Mouse (Mus musculus): ENCODE results near the gene Evpl. TPM values are rescaled to one million over a fixed set of nuclear protein-coding genes. Genes with fewer than 3 reads are reported as not detected.
A peak's percentile ranks its signal among the peaks of the same experiment; 100 is the strongest.

The Evpl gene
- polyA plus RNA-seq, 1 experiment = 0.96 TPM

DNA sequence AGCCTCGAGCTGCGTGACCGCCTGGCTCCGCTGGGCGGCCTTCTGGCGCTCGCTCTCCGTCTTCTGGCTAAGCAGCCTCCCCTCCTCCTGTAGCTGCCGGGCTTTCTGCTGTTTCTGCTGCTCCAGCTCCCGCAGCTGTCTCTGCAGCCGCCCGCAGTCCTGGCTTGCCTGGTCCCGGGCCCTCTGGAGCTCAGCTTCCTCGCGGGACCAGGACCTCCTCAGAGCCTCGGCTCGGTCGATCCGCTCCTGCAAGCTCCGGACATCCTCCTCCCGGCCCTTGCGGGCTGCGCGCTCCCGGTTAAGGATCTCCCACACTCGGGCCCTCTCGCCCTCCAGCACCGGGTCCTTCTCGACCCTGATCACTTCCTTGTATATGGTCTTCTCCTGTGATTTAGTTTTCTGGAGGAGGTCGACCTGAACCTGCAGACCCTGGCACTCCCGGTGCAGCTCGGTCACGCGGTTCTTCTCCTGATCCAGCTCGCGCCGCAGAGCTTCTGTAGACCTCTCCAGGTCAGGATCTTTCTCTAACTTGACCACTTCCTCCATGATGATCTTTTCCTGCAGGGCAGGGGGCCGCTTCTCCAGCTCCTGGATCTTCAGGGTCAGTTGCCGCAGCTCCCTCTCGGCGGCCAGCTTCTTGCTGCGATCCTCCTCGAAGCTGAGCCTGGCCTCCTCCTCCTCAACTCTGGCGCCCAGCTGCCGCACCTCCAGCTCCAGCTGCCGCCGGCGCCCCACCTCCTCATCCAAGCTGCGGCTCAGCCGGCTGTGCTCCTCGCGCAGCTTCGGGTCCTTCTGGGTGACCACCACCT lies 15.7 kb downstream of the Evpl start:
- DNase-seq (ENCODE audit: low read depth) = peak; percentile 32
- TF ChIP-seq CTCF (IDR thresholded peaks at IDR 0.05; ENCODE audit: borderline replicate concordance, extremely low read depth, insufficient read depth, insufficient read length) (0 out of 2 replicates have a peak, but pooled peaks have one; percentile 4), POLR2A (IDR thresholded peaks at IDR 0.05; ENCODE audit: borderline replicate concordance, extremely low read depth, insufficient read depth, insufficient read length, poor library complexity, severe bottlenecking) (no peak)

DNA sequence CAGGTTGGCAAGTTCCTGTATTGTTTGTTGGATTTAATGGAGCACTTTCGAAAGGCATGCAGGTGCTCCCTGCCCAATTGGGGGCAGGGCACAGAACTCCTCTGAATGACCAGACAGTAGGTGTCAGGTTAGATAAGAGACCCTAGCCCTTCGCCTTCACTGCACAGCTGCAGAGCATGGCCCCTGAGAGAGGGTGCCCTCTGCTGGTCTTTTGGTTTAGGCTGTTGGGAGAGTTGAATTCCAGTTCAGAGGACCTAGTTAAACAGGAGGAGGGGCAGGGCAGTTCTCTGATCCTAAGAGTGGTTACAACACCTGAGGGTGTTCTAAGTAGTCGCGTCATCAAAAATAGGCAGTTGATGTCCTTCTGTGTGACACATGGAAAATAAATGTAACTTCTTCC lies 18.0 kb downstream of the Evpl start:
- TF ChIP-seq CTCF (IDR thresholded peaks at IDR 0.05; ENCODE audit: borderline replicate concordance, extremely low read depth, insufficient read depth, insufficient read length) (peak; percentile 75), POLR2A (IDR thresholded peaks at IDR 0.05; ENCODE audit: borderline replicate concordance, extremely low read depth, insufficient read depth, insufficient read length, poor library complexity, severe bottlenecking) (no peak)
- peak; percentile 71 for DNase-seq (ENCODE audit: low read depth)

DNA sequence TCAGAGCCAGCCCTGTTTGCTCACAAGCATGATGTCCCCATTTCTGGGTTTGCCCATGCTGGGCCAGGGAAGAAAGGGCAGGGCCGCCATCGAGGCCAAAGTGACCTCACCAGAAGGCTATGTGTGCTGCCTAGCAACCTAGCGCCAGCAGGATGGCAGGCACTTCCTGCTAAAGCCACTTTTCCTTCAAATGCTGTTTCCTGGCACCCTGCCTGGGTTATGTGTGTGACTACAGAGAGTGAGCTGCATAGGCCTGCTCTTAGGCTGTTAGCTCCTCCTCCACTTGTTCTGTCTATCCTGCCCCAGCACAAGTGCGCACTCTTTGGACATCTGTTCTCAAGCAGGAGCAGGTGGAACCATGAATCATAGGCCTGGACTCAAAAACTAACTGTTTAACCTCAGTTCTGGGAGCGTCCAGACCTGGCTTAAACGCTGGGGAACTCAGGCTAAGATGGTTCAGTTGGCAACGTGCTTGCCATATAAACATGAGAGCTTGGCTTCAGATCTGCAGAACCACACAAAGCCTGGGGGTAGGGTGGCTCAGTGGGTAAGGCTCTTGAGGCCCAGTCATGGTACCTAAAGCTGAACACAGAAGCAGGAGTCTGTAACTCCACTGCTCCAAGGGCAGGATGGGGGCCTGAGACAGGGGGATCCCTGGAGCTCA lies 19.0 kb downstream of the Evpl start:
- TF ChIP-seq POLR2A (IDR thresholded peaks at IDR 0.05; ENCODE audit: borderline replicate concordance, extremely low read depth, insufficient read depth, insufficient read length, poor library complexity, severe bottlenecking) (no peak), CTCF (IDR thresholded peaks at IDR 0.05; ENCODE audit: borderline replicate concordance, extremely low read depth, insufficient read depth, insufficient read length) (no peak)
- DNase-seq (ENCODE audit: low read depth) = peak; percentile 95

DNA sequence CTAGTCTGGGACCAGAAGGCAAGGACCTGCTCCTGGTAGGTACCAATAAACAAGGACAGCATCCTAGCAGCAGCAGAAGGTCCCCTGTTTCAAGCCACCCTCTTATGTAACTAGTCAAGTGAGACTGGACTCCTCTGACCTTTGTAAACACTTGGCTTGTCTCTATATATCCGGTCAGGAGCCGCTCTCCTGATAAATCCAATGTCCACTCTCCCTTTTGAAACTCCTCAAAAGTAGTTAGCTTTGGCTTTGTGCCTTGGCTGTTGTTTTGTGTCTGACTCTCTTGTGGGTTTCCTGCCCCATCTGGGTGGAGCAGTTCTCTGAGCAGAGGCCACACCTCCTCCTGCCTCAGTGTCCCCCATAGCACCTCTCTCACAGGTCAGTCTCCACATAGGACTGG lies 19.6 kb downstream of the Evpl start:
- TF ChIP-seq POLR2A (IDR thresholded peaks at IDR 0.05; ENCODE audit: borderline replicate concordance, extremely low read depth, insufficient read depth, insufficient read length, poor library complexity, severe bottlenecking) = no peak
- no peak for DNase-seq (ENCODE audit: low read depth)

DNA sequence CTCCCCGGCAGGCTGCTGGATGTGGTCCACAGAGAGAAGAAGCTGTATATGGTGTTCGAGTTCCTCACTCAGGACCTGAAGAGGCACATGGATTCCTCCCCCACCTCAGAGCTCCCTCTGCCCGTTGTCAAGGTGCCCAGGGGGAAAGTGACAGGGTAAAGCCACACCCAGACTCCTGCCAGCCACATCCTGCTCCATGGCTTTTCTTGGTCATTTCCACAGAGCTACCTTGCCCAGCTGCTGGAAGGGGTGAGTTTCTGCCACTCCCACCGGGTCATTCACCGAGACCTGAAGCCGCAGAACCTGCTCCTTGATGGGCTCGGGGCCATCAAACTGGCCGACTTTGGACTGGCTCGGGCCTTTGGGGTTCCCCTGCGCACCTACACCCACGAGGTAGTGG lies 21.3 kb downstream of the Evpl start:
- TF ChIP-seq CTCF (IDR thresholded peaks at IDR 0.05; ENCODE audit: borderline replicate concordance, extremely low read depth, insufficient read depth, insufficient read length) (no peak), POLR2A (IDR thresholded peaks at IDR 0.05; ENCODE audit: borderline replicate concordance, extremely low read depth, insufficient read depth, insufficient read length, poor library complexity, severe bottlenecking) (no peak)
- DNase-seq (ENCODE audit: low read depth) = no peak

DNA sequence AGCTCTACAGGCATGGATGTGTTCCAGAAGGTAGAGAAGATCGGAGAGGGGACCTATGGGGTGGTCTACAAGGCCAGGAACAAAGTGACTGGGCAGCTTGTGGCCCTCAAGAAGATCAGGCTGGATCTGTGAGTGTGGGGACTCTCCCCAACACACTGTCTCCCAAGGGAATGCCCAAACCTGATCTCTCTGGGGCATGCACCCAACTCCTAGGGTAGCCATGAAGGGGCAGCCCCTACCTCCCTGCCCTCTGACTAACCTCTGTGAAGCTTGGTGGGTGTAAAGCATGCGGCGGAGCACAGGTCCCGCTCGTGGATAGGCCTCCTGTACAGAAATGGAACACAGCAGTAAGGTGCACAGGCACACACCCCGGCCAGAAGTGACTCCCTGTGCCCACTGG lies 21.9 kb downstream of the Evpl start:
- no peak for DNase-seq (ENCODE audit: low read depth)
- no peak for TF ChIP-seq POLR2A (IDR thresholded peaks at IDR 0.05; ENCODE audit: borderline replicate concordance, extremely low read depth, insufficient read depth, insufficient read length, poor library complexity, severe bottlenecking)
- no peak for TF ChIP-seq CTCF (IDR thresholded peaks at IDR 0.05; ENCODE audit: borderline replicate concordance, extremely low read depth, insufficient read depth, insufficient read length)

DNA sequence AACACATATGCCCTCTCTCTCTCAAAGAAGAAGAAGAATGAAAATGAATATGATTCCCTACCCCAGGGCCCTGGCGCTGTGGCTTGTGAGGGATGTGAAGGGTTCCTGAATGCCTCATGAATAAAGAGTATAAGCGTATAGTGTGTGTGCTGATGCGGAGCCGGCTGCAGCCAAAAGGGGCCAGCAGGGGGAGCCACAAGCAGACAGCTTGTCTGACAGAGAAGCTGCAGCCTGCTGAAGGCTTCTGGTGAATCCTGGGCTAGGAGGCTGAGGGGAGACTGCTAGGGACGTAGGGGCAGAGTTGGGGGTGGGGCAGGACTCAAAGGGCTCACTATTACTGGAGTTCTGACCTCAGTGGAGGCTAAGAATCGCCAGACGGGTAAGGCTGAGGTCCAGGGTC lies 22.7 kb downstream of the Evpl start:
- no peak for DNase-seq (ENCODE audit: low read depth)
- TF ChIP-seq POLR2A (IDR thresholded peaks at IDR 0.05; ENCODE audit: borderline replicate concordance, extremely low read depth, insufficient read depth, insufficient read length, poor library complexity, severe bottlenecking) (no peak), CTCF (IDR thresholded peaks at IDR 0.05; ENCODE audit: borderline replicate concordance, extremely low read depth, insufficient read depth, insufficient read length) (peak; percentile 32; the same call in 1 of the 2 replicates)

DNA sequence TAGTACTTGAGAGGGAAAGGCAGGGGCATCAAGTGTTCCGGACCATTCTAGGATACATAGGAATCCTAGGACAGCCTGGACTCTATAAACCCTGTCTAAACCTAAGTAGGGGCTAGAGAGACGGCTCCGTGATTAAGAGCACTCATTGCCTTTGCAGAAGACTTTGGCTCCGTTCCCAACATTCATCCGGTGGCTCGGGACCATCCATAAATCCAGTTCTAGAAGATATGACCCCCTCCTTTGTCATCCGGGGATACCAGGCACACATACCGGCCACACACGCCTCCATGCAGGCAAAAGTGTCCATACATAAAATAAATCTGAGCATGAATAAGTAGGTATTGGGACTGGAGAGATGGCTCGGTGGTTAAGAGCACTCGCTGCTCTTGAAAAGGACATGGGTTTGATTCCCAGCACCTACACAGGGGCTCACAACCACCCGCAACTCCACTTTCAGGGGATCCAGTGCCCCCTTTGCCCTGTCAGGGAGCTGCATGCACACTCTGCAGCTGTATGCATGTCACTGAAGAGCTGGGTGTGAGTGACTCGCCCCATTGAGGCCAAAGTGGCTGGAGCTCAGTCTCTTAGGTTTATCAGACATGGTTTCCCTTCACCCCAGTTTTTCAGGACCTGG lies 23.9 kb downstream of the Evpl start:
- no peak for TF ChIP-seq POLR2A (IDR thresholded peaks at IDR 0.05; ENCODE audit: borderline replicate concordance, extremely low read depth, insufficient read depth, insufficient read length, poor library complexity, severe bottlenecking)
- no peak for TF ChIP-seq CTCF (IDR thresholded peaks at IDR 0.05; ENCODE audit: borderline replicate concordance, extremely low read depth, insufficient read depth, insufficient read length)
- no peak for DNase-seq (ENCODE audit: low read depth)

DNA sequence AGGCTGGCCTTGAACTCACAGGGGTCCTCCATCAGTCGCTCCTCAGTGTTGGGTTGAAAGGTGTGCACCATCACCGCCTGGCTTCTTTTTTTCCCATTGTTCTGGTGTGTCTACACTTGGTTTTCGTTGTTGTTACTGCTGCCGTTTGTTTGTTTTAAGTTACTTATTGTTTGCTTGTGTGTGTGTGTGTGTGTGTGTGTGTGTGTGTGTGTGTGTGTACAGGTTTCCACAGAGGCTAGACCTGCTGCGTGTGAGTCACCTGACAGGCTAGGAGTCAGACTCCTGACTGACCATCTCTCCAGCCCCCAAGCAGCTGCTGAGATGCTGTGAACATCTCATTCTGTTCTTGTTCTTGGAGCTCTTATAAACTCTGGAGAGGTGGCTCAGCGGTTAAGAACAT lies 25.0 kb downstream of the Evpl start:
- no peak for TF ChIP-seq POLR2A (IDR thresholded peaks at IDR 0.05; ENCODE audit: borderline replicate concordance, extremely low read depth, insufficient read depth, insufficient read length, poor library complexity, severe bottlenecking)
- no peak for TF ChIP-seq CTCF (IDR thresholded peaks at IDR 0.05; ENCODE audit: borderline replicate concordance, extremely low read depth, insufficient read depth, insufficient read length)
- DNase-seq (ENCODE audit: low read depth) = no peak

DNA sequence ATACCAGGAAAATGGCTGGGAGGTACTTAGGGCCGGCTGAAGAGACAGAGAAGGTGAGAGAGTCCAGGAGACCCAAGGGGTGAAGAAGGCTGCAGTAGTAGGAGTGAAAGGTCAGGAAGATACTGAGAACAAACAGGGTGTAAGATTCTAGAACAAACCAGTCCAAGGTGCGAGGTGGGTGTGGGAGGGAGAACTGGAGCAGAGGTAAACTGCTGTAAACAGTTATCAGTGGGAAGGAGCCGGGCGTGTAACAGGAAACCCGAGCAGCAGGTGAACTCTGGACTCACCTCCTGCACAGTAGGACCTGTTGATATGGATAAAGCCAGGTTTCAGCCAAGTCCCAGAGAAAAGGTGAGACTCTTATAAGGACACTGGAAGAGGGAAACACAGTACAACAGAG lies 27.2 kb downstream of the Evpl start:
- TF ChIP-seq CTCF (IDR thresholded peaks at IDR 0.05; ENCODE audit: borderline replicate concordance, extremely low read depth, insufficient read depth, insufficient read length) (no peak), POLR2A (IDR thresholded peaks at IDR 0.05; ENCODE audit: borderline replicate concordance, extremely low read depth, insufficient read depth, insufficient read length, poor library complexity, severe bottlenecking) (no peak)

DNA sequence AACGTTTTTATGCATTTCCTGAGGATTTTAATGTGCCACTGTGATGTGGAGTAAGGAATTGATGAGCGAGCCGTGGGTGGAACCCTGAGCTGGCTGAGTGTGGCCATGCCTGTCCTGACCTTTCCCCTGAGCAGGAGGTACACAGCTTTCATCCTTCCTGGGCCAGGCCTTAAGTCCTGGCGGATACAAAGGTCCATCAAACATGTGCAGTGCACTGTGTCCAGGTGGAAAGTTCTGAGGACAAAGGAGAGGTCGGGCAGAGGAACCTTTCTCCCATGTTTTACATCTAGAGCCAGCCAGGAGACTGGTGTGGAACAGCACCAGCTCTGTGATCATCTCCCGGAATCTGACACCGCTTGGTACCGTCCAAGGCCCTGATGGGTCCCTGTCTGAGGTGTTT lies 28.6 kb downstream of the Evpl start:
- no peak for DNase-seq (ENCODE audit: low read depth)
- TF ChIP-seq CTCF (IDR thresholded peaks at IDR 0.05; ENCODE audit: borderline replicate concordance, extremely low read depth, insufficient read depth, insufficient read length) (no peak), POLR2A (IDR thresholded peaks at IDR 0.05; ENCODE audit: borderline replicate concordance, extremely low read depth, insufficient read depth, insufficient read length, poor library complexity, severe bottlenecking) (no peak)

More for the DNA sequence above, 27.2 kb downstream of the Evpl start:
- no peak for DNase-seq (ENCODE audit: low read depth)
